Mouse (Mus musculus): ENCODE data around the gene Sdk1. TPM values are rescaled to one million over a fixed set of nuclear protein-coding genes. Genes with fewer than 3 reads are reported as not detected.
A peak's percentile ranks its signal among the peaks of the same experiment; 100 is the strongest.

Gene Sdk1
- polyA plus RNA-seq, 1 experiment from 2014 or later = 1.9 TPM

GRCm38 (mm10) chr5:142156868-142157852, 915.9 kb downstream of the Sdk1 start:
- Histone ChIP-seq H3K9me3 (no peaks in the 10 kb centered on the region), H3K27me3 (no peaks in the 10 kb centered on the region), H3K4me1 (no peaks in the 10 kb centered on the region), H3K27ac (no peak overlapping the region), H3K4me3 (no peak overlapping the region), H3K4me2 (no peak overlapping the region), H3K36me3 (no peaks in the 10 kb centered on the region), H3K9ac (no peak overlapping the region)
- ATAC-seq (ENCODE audit: insufficient number of reproducible peaks, insufficient read depth, low FRiP score, low TSS enrichment, low read depth) = no peak
- 83% methylated on average over 17 of the region's 17 CpGs for WGBS

DNA sequence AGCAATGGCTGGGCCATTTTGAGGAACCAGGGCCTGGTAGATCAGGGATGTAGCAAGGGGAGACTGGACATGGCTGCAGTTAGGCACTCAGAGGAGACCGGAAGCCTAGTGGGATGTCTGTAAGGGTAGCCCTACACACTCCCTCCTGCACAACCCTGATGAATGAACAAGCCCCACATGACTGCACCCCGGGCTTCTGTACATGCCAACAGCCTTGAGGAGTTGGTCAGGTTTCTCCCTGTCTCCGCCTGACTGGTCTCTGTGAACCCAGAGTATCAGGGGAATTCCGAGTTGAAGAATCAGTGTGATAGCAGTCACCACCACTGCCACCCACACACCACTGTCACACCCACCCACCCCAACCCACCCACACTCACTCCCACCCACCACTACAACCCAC, 922.2 kb downstream of the Sdk1 start:
- Histone ChIP-seq H3K4me3 (no peak overlapping the region), H3K27me3 (no peaks in the 10 kb centered on the region), H3K36me3 (peaks cover 7% of the 10 kb centered on the region), H3K9ac (no peak overlapping the region), H3K27ac (no peak overlapping the region), H3K4me2 (no peak overlapping the region), H3K4me1 (peaks cover 10% of the 10 kb centered on the region), H3K9me3 (0 out of 2 replicates have a peak, but pooled peaks cover 3% of the 10 kb centered on the region)
- WGBS = 89% methylated on average over 4 of the region's 4 CpGs
- ATAC-seq (ENCODE audit: insufficient number of reproducible peaks, insufficient read depth, low FRiP score, low TSS enrichment, low read depth) = no peak

- ATAC-seq (ENCODE audit: insufficient number of reproducible peaks, insufficient read depth, low FRiP score, low TSS enrichment, low read depth) = no peak
- Histone ChIP-seq H3K4me3 (no peak overlapping the region), H3K9ac (no peak overlapping the region), H3K36me3 (0 out of 2 replicates have a peak, but pooled peaks cover 4% of the 10 kb centered on the region), H3K4me2 (no peak overlapping the region), H3K9me3 (no peaks in the 10 kb centered on the region), H3K27me3 (no peaks in the 10 kb centered on the region), H3K4me1 (peaks cover 13% of the 10 kb centered on the region; the same call in 1 of the 2 replicates), H3K27ac (no peak overlapping the region)
- WGBS = 79% methylated on average over 4 of the region's 4 CpGs
Measured at GRCm38 (mm10) chr5:142173636-142174035, 932.3 kb downstream of the Sdk1 start.

DNA sequence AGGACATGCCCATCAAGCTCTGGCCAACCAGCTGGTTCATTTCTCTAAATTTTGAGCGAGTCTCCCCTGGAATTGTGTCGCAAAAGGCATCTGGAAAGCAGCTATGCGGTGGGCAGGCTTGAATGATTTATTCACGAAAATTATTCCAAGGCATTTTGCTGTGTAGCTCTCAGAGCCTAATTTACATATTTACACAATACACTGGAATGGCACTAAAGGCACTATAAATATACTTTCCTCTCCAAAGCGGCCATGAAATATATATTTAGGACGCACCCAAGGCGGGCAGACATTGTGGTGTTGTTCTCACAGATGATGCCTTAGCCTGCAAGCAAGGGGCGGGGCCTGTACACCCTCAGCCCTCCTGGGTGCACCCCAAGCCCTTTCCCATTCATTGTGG, 936.9 kb downstream of the Sdk1 start:
- peak overlapping the region; percentile 66 for H3K27ac ChIP-seq
- H3K4me1 ChIP-seq = peaks cover 22% of the 10 kb centered on the region
- peak; percentile 59; the same call in 1 of the 2 replicates for ATAC-seq (ENCODE audit: insufficient number of reproducible peaks, insufficient read depth, low FRiP score, low TSS enrichment, low read depth)
- no peak overlapping the region for H3K4me2 ChIP-seq
- H3K4me3 ChIP-seq = no peak overlapping the region
- 0 out of 2 replicates have a peak, but pooled peaks cover 4% of the 10 kb centered on the region for H3K36me3 ChIP-seq
- H3K9me3 ChIP-seq = no peaks in the 10 kb centered on the region
- peaks cover 15% of the 10 kb centered on the region for H3K27me3 ChIP-seq
- WGBS = 63% methylated on average over 8 of the region's 8 CpGs
- H3K9ac ChIP-seq = no peak overlapping the region

DNA sequence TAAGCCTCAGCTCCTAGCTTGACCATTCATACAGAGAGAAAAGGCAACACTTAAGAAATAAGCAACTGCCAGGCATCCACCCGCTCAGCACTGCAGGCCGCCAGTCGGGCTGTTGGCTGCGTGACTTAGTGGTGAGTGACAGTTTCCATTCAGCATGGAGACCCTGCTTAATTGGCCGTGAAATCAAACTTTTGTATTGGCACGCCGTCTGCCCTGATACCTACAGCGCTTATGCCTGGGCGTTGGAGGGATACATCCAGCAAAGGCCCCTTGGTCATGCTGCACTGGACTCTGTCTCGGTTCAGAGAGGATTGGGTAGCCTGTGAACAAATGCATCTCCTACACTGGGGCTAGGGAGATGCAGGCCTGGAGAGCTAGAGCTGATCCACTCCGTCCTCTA, 938.0 kb downstream of the Sdk1 start:
- no peak overlapping the region for H3K27ac ChIP-seq
- 19% methylated on average over 11 of the region's 11 CpGs for WGBS
- H3K4me3 ChIP-seq = no peak overlapping the region
- no peak for ATAC-seq (ENCODE audit: insufficient number of reproducible peaks, insufficient read depth, low FRiP score, low TSS enrichment, low read depth)
- no peaks in the 10 kb centered on the region for H3K9me3 ChIP-seq
- H3K4me1 ChIP-seq = peaks cover 22% of the 10 kb centered on the region
- H3K36me3 ChIP-seq = 0 out of 2 replicates have a peak, but pooled peaks cover 4% of the 10 kb centered on the region
- H3K9ac ChIP-seq = no peak overlapping the region
- H3K4me2 ChIP-seq = no peak overlapping the region
- peaks cover 15% of the 10 kb centered on the region for H3K27me3 ChIP-seq

- 81% methylated on average over 14 of the region's 14 CpGs for WGBS
- peaks cover 15% of the 10 kb centered on the region for H3K27me3 ChIP-seq
- H3K9me3 ChIP-seq = no peaks in the 10 kb centered on the region
- H3K27ac ChIP-seq = no peak overlapping the region
- no peak for ATAC-seq (ENCODE audit: insufficient number of reproducible peaks, insufficient read depth, low FRiP score, low TSS enrichment, low read depth)
- H3K4me2 ChIP-seq = no peak overlapping the region
- no peaks in the 10 kb centered on the region for H3K36me3 ChIP-seq
- peaks cover 22% of the 10 kb centered on the region for H3K4me1 ChIP-seq
- H3K9ac ChIP-seq = no peak overlapping the region
- no peak overlapping the region for H3K4me3 ChIP-seq
Measured at GRCm38 (mm10) chr5:142181862-142182261, 940.6 kb downstream of the Sdk1 start.

GRCm38 (mm10) chr5:142188765-142189164, 947.5 kb downstream of the Sdk1 start:
- Histone ChIP-seq H3K36me3 (no peaks in the 10 kb centered on the region), H3K4me2 (no peak overlapping the region), H3K9ac (no peak overlapping the region), H3K27ac (no peak overlapping the region), H3K9me3 (no peaks in the 10 kb centered on the region), H3K4me3 (no peak overlapping the region), H3K27me3 (no peaks in the 10 kb centered on the region), H3K4me1 (no peaks in the 10 kb centered on the region)
- no peak for ATAC-seq (ENCODE audit: insufficient number of reproducible peaks, insufficient read depth, low FRiP score, low TSS enrichment, low read depth)
- WGBS = 82% methylated on average over 5 of the region's 5 CpGs

- Histone ChIP-seq H3K9ac (no peak overlapping the region), H3K4me2 (no peak overlapping the region), H3K9me3 (no peaks in the 10 kb centered on the region), H3K4me3 (no peak overlapping the region), H3K4me1 (no peaks in the 10 kb centered on the region), H3K27me3 (no peaks in the 10 kb centered on the region), H3K36me3 (no peaks in the 10 kb centered on the region), H3K27ac (no peak overlapping the region)
- no peak for ATAC-seq (ENCODE audit: insufficient number of reproducible peaks, insufficient read depth, low FRiP score, low TSS enrichment, low read depth)
Measured at GRCm38 (mm10) chr5:142209911-142210310, 968.6 kb downstream of the Sdk1 start.

DNA sequence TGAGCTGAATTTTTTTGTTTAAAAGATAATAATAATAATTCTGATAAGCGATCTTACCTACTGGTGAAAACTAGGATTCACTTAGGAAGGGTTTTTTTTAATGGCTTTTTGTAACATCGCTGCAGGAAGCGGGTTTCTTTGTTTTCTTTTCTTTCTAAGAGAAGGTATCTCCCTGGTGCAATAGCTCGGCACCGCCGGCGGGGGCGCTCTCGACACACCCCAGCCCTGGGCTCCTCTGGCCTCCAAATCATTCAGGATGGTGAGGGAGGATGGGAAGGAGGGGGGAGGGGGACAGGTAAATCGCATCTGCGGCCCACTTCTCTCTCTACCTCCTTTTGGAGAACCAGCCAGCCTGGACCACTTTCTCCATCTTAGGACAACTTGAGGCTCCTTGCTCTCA, 971.0 kb downstream of the Sdk1 start:
- Histone ChIP-seq H3K9me3 (no peaks in the 10 kb centered on the region), H3K9ac (no peak overlapping the region), H3K27ac (no peak overlapping the region), H3K4me1 (no peaks in the 10 kb centered on the region), H3K36me3 (no peaks in the 10 kb centered on the region), H3K27me3 (no peaks in the 10 kb centered on the region), H3K4me2 (no peak overlapping the region), H3K4me3 (no peak overlapping the region)
- no peak for ATAC-seq (ENCODE audit: insufficient number of reproducible peaks, insufficient read depth, low FRiP score, low TSS enrichment, low read depth)
- WGBS = 54% methylated on average over 11 of the region's 11 CpGs

DNA sequence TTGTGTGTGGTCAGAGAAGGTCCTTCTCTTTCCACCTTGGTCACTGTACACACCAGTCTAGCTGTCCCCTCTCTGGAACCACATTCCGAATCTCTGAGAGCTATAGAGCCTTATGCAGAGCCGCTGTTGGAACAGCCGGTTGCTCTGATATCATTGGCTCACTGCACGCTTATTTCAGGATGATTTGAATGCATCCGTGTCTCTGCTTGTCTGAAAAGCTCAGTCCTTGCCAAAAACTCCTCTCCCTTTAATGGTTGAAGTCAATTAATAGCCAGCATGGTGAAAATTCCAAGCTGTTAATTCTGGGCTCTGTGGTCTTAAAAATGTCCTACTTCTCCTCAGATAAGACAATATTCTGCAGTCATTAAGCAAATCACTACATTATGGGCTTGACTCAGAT, 974.7 kb downstream of the Sdk1 start:
- WGBS = 81% methylated on average over 5 of the region's 5 CpGs
- H3K27ac ChIP-seq = no peak overlapping the region
- H3K4me3 ChIP-seq = no peak overlapping the region
- H3K4me2 ChIP-seq = no peak overlapping the region
- H3K4me1 ChIP-seq = no peaks in the 10 kb centered on the region
- no peaks in the 10 kb centered on the region for H3K27me3 ChIP-seq
- no peak overlapping the region for H3K9ac ChIP-seq
- H3K9me3 ChIP-seq = 0 out of 2 replicates have a peak, but pooled peaks cover 4% of the 10 kb centered on the region
- no peak for ATAC-seq (ENCODE audit: insufficient number of reproducible peaks, insufficient read depth, low FRiP score, low TSS enrichment, low read depth)
- no peaks in the 10 kb centered on the region for H3K36me3 ChIP-seq

GRCm38 (mm10) chr5:142220851-142221503, 979.7 kb downstream of the Sdk1 start:
- no peaks in the 10 kb centered on the region for H3K4me1 ChIP-seq
- H3K27me3 ChIP-seq = no peaks in the 10 kb centered on the region
- H3K27ac ChIP-seq = no peak overlapping the region
- H3K9ac ChIP-seq = no peak overlapping the region
- H3K9me3 ChIP-seq = 0 out of 2 replicates have a peak, but pooled peaks cover 6% of the 10 kb centered on the region
- no peaks in the 10 kb centered on the region for H3K36me3 ChIP-seq
- 92% methylated on average over 12 of the region's 12 CpGs for WGBS
- H3K4me2 ChIP-seq = no peak overlapping the region
- no peak for ATAC-seq (ENCODE audit: insufficient number of reproducible peaks, insufficient read depth, low FRiP score, low TSS enrichment, low read depth)
- no peak overlapping the region for H3K4me3 ChIP-seq

All from embryonic facial prominence, embryonic 13.5 days (tissue).